Mouse (Mus musculus): Measurements from ENCODE around the gene Zfp119a. TPM values are rescaled to one million over a fixed set of nuclear protein-coding genes. Genes with fewer than 3 reads are reported as not detected.
A peak's percentile ranks its signal among the peaks of the same experiment; 100 is the strongest.
"Not testable (repeated sequence)": the region's sequence is repeated elsewhere in the genome, so short reads cannot be mapped to it uniquely, and the experiment has no call there.

Zfp119a gene
- polyA plus RNA-seq (2012; rRNA removed) (2.1 and 3.5 TPM in 2 replicates), polyA plus RNA-seq (2014; fragmentation: Nextera tagmentation; extraction: Ambion mirVana) (10.3 and 11.4 TPM in 2 replicates)

GRCm38 (mm10) chr17:55878636-55879369 lies at the start of gene Zfp119a:
Gene Zfp119a, minus strand, starts transcription at chr17:55878930.
- not testable (repeated sequence) for H3K4me1 ChIP-seq (ENCODE audit: control insufficient read depth, insufficient read depth, low read length); H3K36me3 ChIP-seq (ENCODE audit: control insufficient read depth, insufficient read depth, low read length); H3K9me3 ChIP-seq (ENCODE audit: control insufficient read depth, low read length); H3K27me3 ChIP-seq (ENCODE audit: control insufficient read depth, insufficient read depth, low read length)
- H3K4me2 ChIP-seq (replicated peaks; ENCODE audit: low read depth, low read length, severe bottlenecking): peak within 1 kb of the TSS; percentile 61
- peak within 1 kb of the TSS; percentile 79 for H3K27ac ChIP-seq (replicated peaks; ENCODE audit: low read depth, low read length)
- DNase-seq (ENCODE audit: low spot score) (peak; percentile 91), ATAC-seq (ENCODE audit: low FRiP score, low read depth) (peak; percentile 99)
- peak within 1 kb of the TSS; percentile 47 for H3K4me3 ChIP-seq (replicated peaks; ENCODE audit: low read length)
- under 1% methylated on average over 28 of the region's 53 CpGs for WGBS
- peak within 1 kb of the TSS; percentile 61 for H3K9ac ChIP-seq (ENCODE audit: low read depth, low read length, severe bottlenecking)
- peak; percentile 62; the same call in 1 of the 2 replicates for TF ChIP-seq POLR2A (IDR thresholded peaks at IDR 0.05; ENCODE audit: borderline replicate concordance, extremely low read depth, insufficient read depth, insufficient read length)

GRCm38 (mm10) chr17:55906669-55907068 lies 27.9 kb upstream of the Zfp119a start:
- Histone ChIP-seq H3K4me2 (replicated peaks; ENCODE audit: low read depth, low read length, severe bottlenecking) (no peak overlapping the region), H3K9ac (ENCODE audit: low read depth, low read length, severe bottlenecking) (no peak overlapping the region), H3K4me3 (replicated peaks; ENCODE audit: low read length) (no peak overlapping the region), H3K4me1 (ENCODE audit: control insufficient read depth, insufficient read depth, low read length) (no peaks in the 10 kb centered on the region), H3K27ac (replicated peaks; ENCODE audit: low read depth, low read length) (no peak overlapping the region), H3K27me3 (ENCODE audit: control insufficient read depth, insufficient read depth, low read length) (no peaks in the 10 kb centered on the region), H3K36me3 (ENCODE audit: control insufficient read depth, insufficient read depth, low read length) (no peaks in the 10 kb centered on the region), H3K9me3 (ENCODE audit: control insufficient read depth, low read length) (no peaks in the 10 kb centered on the region)
- no peak for DNase-seq (ENCODE audit: low spot score)
- TF ChIP-seq POLR2A (IDR thresholded peaks at IDR 0.05; ENCODE audit: borderline replicate concordance, extremely low read depth, insufficient read depth, insufficient read length): no peak
- ATAC-seq (ENCODE audit: low FRiP score, low read depth): no peak

GRCm38 (mm10) chr17:55904131-55904530 lies 25.4 kb upstream of the Zfp119a start:
- Histone ChIP-seq H3K27me3 (ENCODE audit: control insufficient read depth, insufficient read depth, low read length) (no peaks in the 10 kb centered on the region), H3K36me3 (ENCODE audit: control insufficient read depth, insufficient read depth, low read length) (no peaks in the 10 kb centered on the region), H3K9ac (ENCODE audit: low read depth, low read length, severe bottlenecking) (no peak overlapping the region), H3K4me2 (replicated peaks; ENCODE audit: low read depth, low read length, severe bottlenecking) (no peak overlapping the region), H3K27ac (replicated peaks; ENCODE audit: low read depth, low read length) (no peak overlapping the region), H3K9me3 (ENCODE audit: control insufficient read depth, low read length) (peaks cover 5% of the 10 kb centered on the region; the same call in 1 of the 2 replicates), H3K4me1 (ENCODE audit: control insufficient read depth, insufficient read depth, low read length) (no peaks in the 10 kb centered on the region), H3K4me3 (replicated peaks; ENCODE audit: low read length) (no peak overlapping the region)
- no peak for ATAC-seq (ENCODE audit: low FRiP score, low read depth)
- 77% methylated on average over 6 of the region's 6 CpGs for WGBS
- DNase-seq (ENCODE audit: low spot score): no peak
- no peak for TF ChIP-seq POLR2A (IDR thresholded peaks at IDR 0.05; ENCODE audit: borderline replicate concordance, extremely low read depth, insufficient read depth, insufficient read length)

- no peak for DNase-seq (ENCODE audit: low spot score)
- Histone ChIP-seq H3K27ac (replicated peaks; ENCODE audit: low read depth, low read length) (no peak overlapping the region), H3K4me2 (replicated peaks; ENCODE audit: low read depth, low read length, severe bottlenecking) (no peak overlapping the region), H3K9ac (ENCODE audit: low read depth, low read length, severe bottlenecking) (no peak overlapping the region), H3K4me1 (ENCODE audit: control insufficient read depth, insufficient read depth, low read length) (no peaks in the 10 kb centered on the region), H3K9me3 (ENCODE audit: control insufficient read depth, low read length) (peaks cover 9% of the 10 kb centered on the region; the same call in 1 of the 2 replicates), H3K27me3 (ENCODE audit: control insufficient read depth, insufficient read depth, low read length) (no peaks in the 10 kb centered on the region), H3K4me3 (replicated peaks; ENCODE audit: low read length) (no peak overlapping the region), H3K36me3 (ENCODE audit: control insufficient read depth, insufficient read depth, low read length) (no peaks in the 10 kb centered on the region)
- TF ChIP-seq POLR2A (IDR thresholded peaks at IDR 0.05; ENCODE audit: borderline replicate concordance, extremely low read depth, insufficient read depth, insufficient read length): no peak
- ATAC-seq (ENCODE audit: low FRiP score, low read depth): no peak
- WGBS: 87% methylated on average over 1 of the region's 1 CpGs
These were observed 25.0 kb upstream of the Zfp119a start for GRCm38 (mm10) chr17:55903687-55904086.

- ATAC-seq (ENCODE audit: low FRiP score, low read depth) (no peak), DNase-seq (ENCODE audit: low spot score) (no peak)
- Histone ChIP-seq H3K36me3 (ENCODE audit: control insufficient read depth, insufficient read depth, low read length) (peaks cover 3% of the 10 kb centered on the region), H3K4me2 (replicated peaks; ENCODE audit: low read depth, low read length, severe bottlenecking) (no peak overlapping the region), H3K9ac (ENCODE audit: low read depth, low read length, severe bottlenecking) (no peak overlapping the region), H3K27ac (replicated peaks; ENCODE audit: low read depth, low read length) (no peak overlapping the region), H3K27me3 (ENCODE audit: control insufficient read depth, insufficient read depth, low read length) (no peaks in the 10 kb centered on the region), H3K4me3 (replicated peaks; ENCODE audit: low read length) (no peak overlapping the region), H3K9me3 (ENCODE audit: control insufficient read depth, low read length) (peaks cover 14% of the 10 kb centered on the region), H3K4me1 (ENCODE audit: control insufficient read depth, insufficient read depth, low read length) (no peaks in the 10 kb centered on the region)
- TF ChIP-seq POLR2A (IDR thresholded peaks at IDR 0.05; ENCODE audit: borderline replicate concordance, extremely low read depth, insufficient read depth, insufficient read length): no peak
- 74% methylated on average over 2 of the region's 2 CpGs for WGBS
These were observed 24.4 kb upstream of the Zfp119a start for GRCm38 (mm10) chr17:55903087-55903486.

GRCm38 (mm10) chr17:55892406-55892955 lies 13.8 kb upstream of the Zfp119a start:
- WGBS: 10% methylated on average over 6 of the region's 8 CpGs
- ATAC-seq (ENCODE audit: low FRiP score, low read depth): not testable (repeated sequence)

More at GRCm38 (mm10) chr17:55892406-55892955, 13.8 kb upstream of the Zfp119a start:
- H3K27ac ChIP-seq (replicated peaks; ENCODE audit: low read depth, low read length): 0 out of 2 replicates have a peak overlapping the region, but pooled peaks have one; percentile 43
- H3K9me3 ChIP-seq (ENCODE audit: control insufficient read depth, low read length); DNase-seq (ENCODE audit: low spot score); H3K27me3 ChIP-seq (ENCODE audit: control insufficient read depth, insufficient read depth, low read length); H3K36me3 ChIP-seq (ENCODE audit: control insufficient read depth, insufficient read depth, low read length); H3K4me1 ChIP-seq (ENCODE audit: control insufficient read depth, insufficient read depth, low read length): not testable (repeated sequence)
- H3K4me2 ChIP-seq (replicated peaks; ENCODE audit: low read depth, low read length, severe bottlenecking): peak overlapping the region; percentile 50
- H3K9ac ChIP-seq (ENCODE audit: low read depth, low read length, severe bottlenecking): peak overlapping the region; percentile 34; the same call in 1 of the 2 replicates
- H3K4me3 ChIP-seq (replicated peaks; ENCODE audit: low read length): peak overlapping the region; percentile 45

Data from limb, embryonic 14.5 days (tissue).